Mouse (Mus musculus) E14TG2a.4 (cell line): ENCODE measurements at regions not wholly inside any gene's neighbourhood (a gene's known extent, or its start where the extent isn't known, plus 50 kb on each side); places are given as distances from the start of the nearest gene placed in this dataset.

Source experiments
- H3K27me3 ChIP-seq: 2 replicates; pipeline ENCODE4 v1.6.1; 2014; ENCODE audit warnings: low read length, control low read depth; ENCODE audit not compliant: insufficient read depth
- H3K36me3 ChIP-seq: 2 replicates; pipeline ENCODE4 v1.6.1; 2014; ENCODE audit warnings: low read length, control low read depth; ENCODE audit not compliant: insufficient read depth
- H3K4me1 ChIP-seq: replicated peaks from 2 replicates; pipeline ENCODE4 v1.6.1; 2014; ENCODE audit warnings: low read depth, low read length, control low read depth
- H3K4me3 ChIP-seq: replicated peaks from 2 replicates; pipeline ENCODE4 v1.5.1; 2014; ENCODE audit warnings: mild to moderate bottlenecking, low read length
- H3K9me3 ChIP-seq: 2 replicates; pipeline ENCODE4 v1.6.1; 2014; ENCODE audit warnings: low read length, control low read depth
- CTCF ChIP-seq: conservative IDR thresholded peaks from 2 replicates; pipeline ENCODE4 v1.5.1; 2014; ENCODE audit warnings: low read length
- NANOG ChIP-seq: IDR thresholded peaks from 2 replicates; pipeline ENCODE4 v1.6.1; 2014; ENCODE audit warnings: borderline replicate concordance, low read length, mixed read lengths
- POU5F1 ChIP-seq: IDR thresholded peaks from 2 replicates; pipeline ENCODE4 v1.6.1; 2014; ENCODE audit warnings: low read length, borderline replicate concordance

- Histone ChIP-seq H3K4me3 (no peak overlapping the region), H3K27me3 (0 out of 2 replicates have a peak, but pooled peaks cover 5% of the 10 kb centered on the region), H3K4me1 (no peaks in the 10 kb centered on the region), H3K9me3 (no peaks in the 10 kb centered on the region), H3K36me3 (no peaks in the 10 kb centered on the region)
- TF ChIP-seq POU5F1 (no peak), NANOG (no peak), CTCF (no peak)
These were observed 56.0 kb upstream of the Prdm11 start for GRCm38 (mm10) chr2:93101991-93102390.

- H3K4me1 ChIP-seq: no peaks in the 10 kb centered on the region
- H3K4me3 ChIP-seq: no peak overlapping the region
- H3K27me3 ChIP-seq: 0 out of 2 replicates have a peak, but pooled peaks cover 2% of the 10 kb centered on the region
- no peaks in the 10 kb centered on the region for H3K9me3 ChIP-seq
- no peaks in the 10 kb centered on the region for H3K36me3 ChIP-seq
- TF ChIP-seq POU5F1: no peak
- no peak for TF ChIP-seq NANOG
- no peak for TF ChIP-seq CTCF
These were observed 53.8 kb upstream of the Prdm11 start for GRCm38 (mm10) chr2:93099780-93100179.

- Histone ChIP-seq H3K4me1 (no peaks in the 10 kb centered on the region), H3K4me3 (no peak overlapping the region), H3K27me3 (peaks cover 13% of the 10 kb centered on the region; the same call in 1 of the 2 replicates), H3K9me3 (no peaks in the 10 kb centered on the region), H3K36me3 (no peaks in the 10 kb centered on the region)
- TF ChIP-seq POU5F1 (no peak), CTCF (no peak), NANOG (no peak)
These were observed 51.0 kb upstream of the Prdm11 start for GRCm38 (mm10) chr2:93097016-93097415.

DNA sequence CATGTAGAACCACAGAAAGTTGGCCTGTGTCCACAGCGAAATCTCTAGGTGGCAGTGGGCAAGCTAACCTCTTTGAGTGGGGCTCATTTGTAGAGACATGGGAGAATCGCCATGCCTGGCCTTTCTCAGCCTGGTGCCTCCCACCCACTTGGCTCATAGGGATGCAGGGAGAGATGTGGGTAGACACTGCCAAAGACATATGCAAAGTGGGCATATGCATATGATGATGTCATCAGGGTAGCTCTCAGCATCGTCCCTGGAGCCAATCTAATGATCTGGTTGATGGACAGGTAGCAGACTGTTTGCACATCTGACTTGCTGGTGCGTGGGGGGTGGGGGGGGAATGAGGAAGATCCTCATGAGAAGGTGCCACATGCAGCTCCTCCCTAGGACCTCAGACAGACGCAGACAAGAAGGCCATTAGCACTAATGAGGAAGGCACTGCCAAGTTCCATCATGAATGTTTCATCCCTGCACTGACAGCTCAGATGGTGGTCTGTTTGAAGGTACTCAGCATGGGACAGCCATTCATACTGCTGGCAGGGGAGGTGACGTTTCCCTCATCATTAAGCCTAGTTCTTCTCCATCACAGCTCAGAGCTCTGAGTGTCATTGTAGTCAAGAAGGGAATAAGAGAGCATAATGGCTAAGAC lies 50.2 kb upstream of the Prdm11 start:
- no peak for TF ChIP-seq NANOG
- no peak for TF ChIP-seq POU5F1
- no peak for TF ChIP-seq CTCF
- Histone ChIP-seq H3K27me3 (peaks cover 13% of the 10 kb centered on the region; the same call in 1 of the 2 replicates), H3K36me3 (no peaks in the 10 kb centered on the region), H3K4me1 (no peaks in the 10 kb centered on the region), H3K4me3 (no peak overlapping the region), H3K9me3 (no peaks in the 10 kb centered on the region)
